Mouse (Mus musculus) kidney, adult 2 months (tissue): Measurements from ENCODE around the gene Galnt18.

Experiments
- CTCF ChIP-seq: fragments of 200-500 bp; conservative IDR thresholded peaks from 2 replicates; pipeline ENCODE4 v1.5.1; 2011; ENCODE audit warnings: low read depth, mild to moderate bottlenecking, control low read depth, low read length, moderate library complexity, mixed read lengths; ENCODE audit not compliant: insufficient read depth, insufficient read length
- POLR2A ChIP-seq: fragments of 200-500 bp; IDR thresholded peaks from one replicate; pipeline ENCODE4 v1.6.1; 2011; ENCODE audit warnings: low read depth, low read length, control low read depth

DNA sequence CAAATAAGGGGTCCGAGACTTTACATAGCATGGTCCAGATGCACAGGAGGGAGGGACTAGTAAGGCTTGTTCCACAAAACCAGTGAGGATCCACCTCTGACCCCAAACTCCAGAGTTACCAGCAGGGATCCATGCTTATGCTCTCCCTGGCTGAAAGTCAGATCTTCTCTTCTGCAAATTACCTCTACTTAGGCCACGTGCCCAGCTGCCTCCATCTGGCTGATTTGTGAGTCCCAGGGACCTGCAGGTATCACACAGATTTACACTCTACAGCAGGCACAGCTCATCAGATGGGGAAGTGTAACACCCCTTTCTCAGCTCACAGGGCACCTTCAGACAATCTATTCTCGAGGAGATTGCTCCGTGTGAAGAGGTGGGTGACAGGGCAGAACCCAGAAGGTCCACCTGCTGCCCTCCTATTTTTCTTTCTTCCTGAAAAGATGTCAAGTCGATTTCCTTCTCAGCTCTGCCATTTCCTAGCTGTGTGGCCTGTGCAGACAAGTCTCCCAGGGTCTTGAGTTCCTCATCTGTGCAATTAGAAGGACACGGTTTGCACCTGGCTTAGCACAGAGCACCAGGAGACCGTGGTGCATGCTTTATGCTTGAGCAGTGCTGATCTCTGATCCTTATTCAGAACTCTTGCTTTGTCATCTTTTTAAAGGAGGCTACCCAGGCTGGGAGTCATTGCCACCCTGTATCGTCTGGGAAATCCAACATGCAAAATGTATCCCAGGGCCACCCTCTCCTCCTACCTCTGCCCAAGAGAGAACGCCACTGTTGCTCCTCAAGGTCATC lies 216.3 kb downstream of the Galnt18 start:
- no peak for TF ChIP-seq POLR2A
- TF ChIP-seq CTCF: no peak
